Mouse (Mus musculus) liver (tissue): Measurements from ENCODE around the gene Tmed9.

Experiments used
- DNase-seq: peaks from one replicate; pipeline ENCODE4 v3.0.0-alpha.2; 2020; ENCODE audit warnings: mixed read lengths

Tmed9 gene

DNA sequence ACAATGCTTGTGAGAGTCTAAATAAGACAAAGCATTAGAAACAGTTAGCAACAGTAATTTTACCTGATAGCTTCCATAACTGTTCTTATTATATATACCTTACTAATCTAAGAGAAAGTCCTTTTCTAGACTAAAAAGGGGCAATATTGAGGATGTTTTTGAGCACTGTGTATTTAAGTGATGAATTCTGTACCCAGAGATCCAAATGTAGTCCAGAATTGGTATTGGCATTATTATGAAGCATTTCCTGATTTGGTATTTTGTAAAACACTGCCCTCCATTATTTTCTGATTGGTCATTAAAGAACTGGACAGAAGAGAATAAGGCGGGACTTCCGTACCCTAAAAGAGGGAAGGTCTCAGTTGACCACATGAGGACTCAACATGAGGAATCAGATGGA, at the start of gene Tmed9:
Gene Tmed9, plus strand, starts transcription at position 301 of the 400 bp plus-strand sequence.
- no peak for DNase-seq

DNA sequence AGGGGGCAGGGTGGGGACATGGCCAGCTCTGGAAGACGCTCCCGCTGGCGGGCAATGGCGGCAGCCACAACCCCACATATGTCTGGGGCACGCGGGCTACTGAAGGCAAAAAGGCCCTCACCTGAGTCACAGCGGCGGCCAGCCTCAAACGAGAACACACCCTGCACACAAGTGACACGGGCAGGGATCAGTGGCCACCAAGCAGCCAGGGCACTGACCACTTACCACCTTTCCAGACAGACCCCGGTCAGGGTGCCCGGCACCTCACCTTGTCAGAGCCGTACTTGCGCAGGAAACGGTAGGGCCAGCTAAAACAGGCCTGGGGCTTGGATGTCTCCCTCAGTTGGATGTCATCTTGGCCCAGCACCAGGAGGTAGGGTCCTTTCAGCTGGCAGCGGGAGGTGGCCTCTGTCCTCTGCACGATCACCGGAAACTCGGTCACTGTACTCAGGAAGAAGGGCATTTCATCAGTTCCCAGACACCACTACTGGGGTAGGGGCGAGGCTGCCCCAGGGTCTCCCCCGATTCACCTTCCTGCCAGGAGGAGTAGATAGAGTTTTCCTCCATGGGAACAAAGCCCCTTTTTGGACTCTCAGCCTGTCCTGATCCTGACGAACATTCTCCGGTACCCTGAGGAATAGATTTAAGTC, 49.5 kb upstream of the Tmed9 start:
- DNase-seq: no peak

GRCm38 (mm10) chr13:55525733-55526553, 47.6 kb upstream of the Tmed9 start:
- DNase-seq: no peak

GRCm38 (mm10) chr13:55527212-55527611, 46.3 kb upstream of the Tmed9 start:
- no peak for DNase-seq

GRCm38 (mm10) chr13:55527834-55528772, 45.4 kb upstream of the Tmed9 start:
- peak; percentile 56 for DNase-seq

GRCm38 (mm10) chr13:55529198-55529915, 44.2 kb upstream of the Tmed9 start, which contains the start of gene Dok3:
Dok3 (minus strand) TSS chr13:55529296.
- DNase-seq: no peak

DNA sequence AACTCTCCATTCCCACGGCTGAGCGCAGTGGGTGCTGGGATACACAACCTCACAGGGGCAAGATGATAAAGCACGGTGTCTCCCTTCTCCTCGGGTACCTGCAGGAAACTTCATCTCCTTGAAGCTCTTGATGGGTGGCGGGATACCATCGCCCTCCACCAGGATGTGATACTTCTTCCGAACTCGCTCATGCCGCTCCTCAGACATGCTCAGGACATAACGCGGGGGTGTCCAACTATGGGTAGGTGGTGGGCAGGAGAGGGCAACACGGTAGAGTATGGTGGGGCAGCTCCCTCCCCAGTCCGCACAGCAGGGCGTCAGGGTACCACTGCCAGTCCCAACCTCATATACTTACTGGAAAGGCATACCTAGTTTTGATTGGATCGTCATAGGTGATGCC, 38.3 kb upstream of the Tmed9 start:
- DNase-seq: no peak

DNA sequence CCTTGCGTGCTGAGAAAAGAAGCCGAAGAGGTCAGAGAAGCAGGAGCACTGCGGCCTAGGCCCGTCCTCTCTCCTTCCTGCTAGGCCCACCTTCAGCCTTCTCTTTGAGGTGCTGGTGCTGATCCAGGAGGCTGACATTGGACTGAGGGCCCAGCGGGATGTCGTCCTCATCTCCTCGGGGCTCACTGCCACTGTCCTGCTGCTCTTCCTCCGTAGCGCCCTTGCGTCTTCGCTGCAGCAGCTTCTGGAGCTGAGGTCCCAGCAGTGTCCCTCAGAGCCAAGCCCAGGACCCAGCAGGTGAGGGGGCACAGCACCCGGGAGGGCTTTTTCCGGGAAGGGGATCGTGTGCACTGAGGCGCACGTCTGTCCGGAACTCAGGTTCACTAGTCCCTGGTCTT, 37.7 kb upstream of the Tmed9 start:
- DNase-seq: no peak

- peak; percentile 97 for DNase-seq
These were observed 37.0 kb upstream of the Tmed9 start, which contains the start of gene Ddx41 for GRCm38 (mm10) chr13:55536194-55537175. Ddx41 (minus strand) TSS chr13:55536658.

DNA sequence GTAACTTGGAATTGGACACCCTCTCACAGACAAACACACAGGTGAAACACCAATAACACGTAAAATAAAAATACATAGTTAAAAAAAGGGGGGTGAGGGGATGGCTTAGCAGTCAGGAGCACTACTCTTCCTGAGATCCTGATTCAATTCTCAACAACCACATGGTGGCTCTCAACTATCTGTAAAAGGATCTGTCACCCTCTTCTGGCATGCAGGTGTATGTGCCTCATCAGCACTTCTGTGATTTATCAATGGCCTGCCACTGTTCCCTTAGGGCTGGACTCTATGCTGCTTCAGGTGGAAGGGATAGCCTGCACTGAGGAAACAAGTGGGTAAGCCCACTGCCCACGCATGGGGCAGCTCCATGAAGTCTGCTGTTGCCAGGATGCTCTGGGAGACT, 32.6 kb upstream of the Tmed9 start:
- DNase-seq: no peak

DNA sequence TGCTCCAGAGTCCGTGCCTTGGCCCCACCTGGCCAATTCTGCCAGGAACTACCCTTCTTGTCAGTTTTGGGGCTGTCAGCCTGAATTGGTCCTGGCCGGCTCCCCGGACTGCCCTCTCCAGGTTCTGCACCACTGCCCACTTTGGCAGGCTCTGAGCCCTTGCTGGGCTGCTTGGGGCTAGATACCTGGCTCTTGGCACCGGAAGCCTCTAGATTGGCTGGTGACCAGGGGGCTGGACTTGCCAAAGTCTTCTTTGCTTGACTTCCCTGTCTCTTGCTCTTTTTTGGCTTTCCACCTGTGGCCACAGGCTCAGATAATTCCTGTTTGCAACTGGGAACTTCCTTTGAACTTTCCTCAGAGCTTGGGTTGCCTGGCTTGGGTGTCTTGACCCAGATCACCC, 30.6 kb upstream of the Tmed9 start:
- no peak for DNase-seq

DNA sequence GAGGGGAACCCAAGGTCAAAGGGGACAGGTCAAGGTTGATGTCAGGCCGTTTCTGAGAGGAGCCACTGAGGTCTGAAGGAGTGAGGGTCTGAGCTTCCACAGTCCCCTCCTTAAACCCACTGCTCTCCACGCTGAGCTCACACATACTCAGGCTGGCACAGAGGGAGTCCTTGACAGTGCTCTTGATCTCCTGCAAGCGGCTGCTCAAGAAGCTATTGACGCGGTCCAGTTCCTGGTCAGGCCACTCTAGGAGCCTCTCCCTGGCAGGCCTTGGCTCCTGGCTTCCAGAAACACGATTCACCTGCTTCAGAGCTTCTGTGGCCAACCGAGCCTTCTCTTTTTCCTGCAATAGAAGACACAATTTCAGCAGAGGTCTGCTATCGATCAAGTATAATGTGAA, 30.1 kb upstream of the Tmed9 start:
- no peak for DNase-seq

DNA sequence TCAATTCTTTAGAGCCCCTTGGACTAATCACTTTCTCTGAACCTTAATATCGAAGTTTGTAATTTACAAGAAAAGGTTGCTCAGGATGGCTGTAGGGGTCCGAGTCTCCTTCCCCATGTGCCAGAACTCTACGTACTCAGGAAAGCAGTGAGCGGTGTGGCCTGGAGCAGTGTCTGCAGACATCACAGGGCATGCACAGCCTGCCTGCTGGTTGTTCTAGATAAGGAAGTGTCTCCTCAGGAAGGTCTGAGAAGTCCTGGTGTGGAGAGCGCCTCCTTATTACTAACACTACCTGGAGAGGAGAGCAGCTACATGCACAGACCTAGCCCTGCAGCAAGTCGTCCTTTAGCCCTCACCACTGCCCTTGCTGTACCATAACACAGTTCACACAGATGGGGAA, 28.7 kb upstream of the Tmed9 start:
- peak; percentile 62 for DNase-seq

- no peak for DNase-seq
These were observed 25.6 kb upstream of the Tmed9 start for GRCm38 (mm10) chr13:55547916-55548315.

DNA sequence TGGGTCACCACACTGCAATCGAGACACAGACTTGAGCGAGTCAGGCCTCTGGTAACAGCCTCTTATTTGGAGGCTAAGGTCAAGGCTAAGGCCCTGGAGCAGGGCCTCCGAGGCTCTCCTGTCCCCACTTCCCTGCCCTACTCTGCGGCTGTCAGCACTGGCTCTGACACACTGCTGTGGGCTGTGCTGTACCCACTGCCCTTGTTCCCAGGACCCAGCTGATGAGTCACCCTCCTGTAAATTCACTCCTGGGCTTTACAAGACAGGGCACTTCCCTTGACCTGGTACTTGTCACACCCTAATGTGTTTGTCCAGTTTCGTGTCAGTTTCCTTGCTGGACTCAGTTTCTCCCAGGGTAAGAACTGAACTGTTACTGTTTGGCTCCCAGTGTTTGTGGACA, 25.1 kb upstream of the Tmed9 start:
- DNase-seq: no peak

DNA sequence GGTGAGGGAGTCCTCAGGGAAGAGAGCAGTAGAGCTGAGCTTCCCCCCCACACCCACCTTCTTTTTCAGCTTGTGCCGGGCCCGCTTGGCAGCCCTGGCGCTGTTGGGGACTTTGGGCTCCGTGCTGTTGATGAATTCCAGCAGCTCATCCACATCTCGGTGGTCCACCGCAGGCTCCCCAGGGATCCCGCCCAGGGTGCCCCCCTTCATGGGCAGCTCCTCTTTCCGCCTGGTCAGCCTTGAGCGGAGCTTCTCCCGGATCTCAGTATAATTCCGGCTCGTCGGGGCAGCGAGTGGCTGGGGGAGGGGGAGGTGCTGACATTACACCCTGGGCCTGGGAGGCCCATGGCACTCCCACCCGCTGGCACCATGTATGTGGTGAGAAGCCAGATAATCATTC, 24.5 kb upstream of the Tmed9 start:
- DNase-seq: no peak

DNA sequence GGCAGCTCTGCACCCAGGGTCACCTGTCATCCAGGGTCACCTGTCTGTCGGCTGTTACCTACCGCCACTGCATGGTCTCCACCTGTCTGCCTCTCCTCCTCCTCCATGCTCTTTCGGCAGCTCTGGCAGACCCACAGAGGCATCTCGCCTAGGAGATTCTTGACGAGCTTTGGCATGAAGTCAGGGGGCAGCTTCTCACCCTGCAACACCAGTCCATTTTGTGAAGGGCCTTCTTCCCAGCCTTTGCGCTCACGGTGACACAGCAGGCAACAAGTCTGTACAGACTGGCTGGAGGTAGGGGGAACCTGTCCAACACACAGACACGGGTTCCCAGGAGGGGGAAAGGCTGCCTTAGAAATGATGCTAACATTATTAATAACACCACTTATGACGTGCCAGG, 17.6 kb upstream of the Tmed9 start:
- no peak for DNase-seq

DNA sequence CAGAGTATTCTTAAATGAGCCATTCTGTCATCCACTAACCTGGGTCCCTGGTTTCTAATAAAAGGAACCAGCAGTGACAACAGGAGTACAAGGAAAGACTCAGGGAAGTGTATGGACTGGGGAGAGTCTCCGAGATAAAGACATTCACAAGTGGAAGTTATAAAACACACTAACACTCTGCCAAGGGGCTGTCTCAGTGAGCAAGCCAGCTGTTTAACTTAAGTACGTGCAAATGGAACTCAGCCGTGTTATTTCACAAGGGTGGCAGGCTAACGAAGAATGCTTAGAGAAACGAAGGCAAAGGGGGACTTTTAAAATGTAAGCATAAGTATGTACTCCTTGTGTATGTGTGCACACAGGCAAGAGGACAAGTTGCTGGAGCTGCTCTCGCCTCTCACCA, 16.0 kb upstream of the Tmed9 start:
- no peak for DNase-seq

DNA sequence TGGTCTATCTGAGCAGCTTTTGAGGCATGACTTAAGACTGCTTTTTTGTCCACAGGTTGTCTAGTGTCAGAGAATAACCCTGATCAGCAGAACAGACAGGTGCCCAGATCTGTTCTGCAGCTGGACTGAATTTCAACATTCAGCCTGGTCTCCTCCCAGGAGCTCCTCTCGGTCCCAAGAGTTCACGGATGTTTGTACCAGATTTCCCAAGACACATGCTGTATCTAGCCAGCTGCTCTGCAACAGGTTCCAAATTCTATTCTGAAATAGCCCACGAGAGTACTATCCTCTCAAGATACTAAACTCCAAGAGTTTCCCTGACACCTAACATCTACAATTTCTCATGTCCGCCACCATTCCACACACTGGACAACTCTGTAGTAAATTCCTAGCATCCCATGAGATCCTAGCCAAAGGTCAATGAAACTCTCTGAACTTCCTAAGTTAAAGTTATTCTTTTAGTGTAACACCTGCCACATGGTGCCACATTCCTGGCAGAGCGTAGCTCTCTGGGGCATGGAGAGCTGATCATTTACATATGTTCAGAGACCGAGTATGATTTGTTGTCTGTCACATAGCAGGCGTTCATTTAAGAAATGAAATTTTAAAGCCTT, 10.2 kb upstream of the Tmed9 start:
- no peak for DNase-seq

GRCm38 (mm10) chr13:55567001-55567400, 6.5 kb upstream of the Tmed9 start:
- no peak for DNase-seq

DNA sequence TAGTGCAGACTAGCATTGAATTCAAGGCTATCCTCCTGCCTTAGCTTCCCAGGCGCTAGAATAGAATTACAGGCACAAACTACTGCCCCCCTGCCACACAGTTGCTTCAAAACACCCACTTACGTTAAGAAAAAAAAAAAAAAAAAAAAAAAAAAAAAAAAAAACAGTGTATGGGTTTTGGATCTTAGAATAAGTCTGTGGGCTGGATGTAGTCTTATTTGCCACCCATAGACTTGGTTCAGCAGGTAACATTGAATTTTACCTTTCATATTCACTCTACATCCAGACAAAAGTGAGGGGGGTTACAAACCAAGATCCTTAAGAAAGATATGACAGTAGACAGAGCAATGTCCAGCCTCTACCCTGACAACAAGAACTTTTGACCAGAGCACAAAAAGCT, 5.6 kb upstream of the Tmed9 start:
- DNase-seq: no peak
